Mouse (Mus musculus) ES-Bruce4 (cell line): ENCODE measurements around the gene Fam163a. TPM values are rescaled to one million over a fixed set of nuclear protein-coding genes. Genes with fewer than 3 reads are reported as not detected.
"Not testable (repeated sequence)": the region's sequence is repeated elsewhere in the genome, so short reads cannot be mapped to it uniquely, and the experiment has no call there.

Experiments used
- H3K27ac ChIP-seq: 2 replicates; pipeline ENCODE4 v1.5.1; 2012; ENCODE audit warnings: low read length, inconsistent platforms; ENCODE audit not compliant: insufficient read depth
- H3K27me3 ChIP-seq: 2 replicates; pipeline ENCODE4 v1.6.1; 2012; ENCODE audit warnings: mild to moderate bottlenecking, low read length, inconsistent platforms; ENCODE audit not compliant: control insufficient read depth, poor library complexity, insufficient read depth, severe bottlenecking
- H3K36me3 ChIP-seq: 2 replicates; pipeline ENCODE4 v1.6.1; 2012; ENCODE audit warnings: inconsistent platforms, mild to moderate bottlenecking, low read length, moderate library complexity; ENCODE audit not compliant: control insufficient read depth, poor library complexity, insufficient read depth, severe bottlenecking
- H3K4me1 ChIP-seq: one replicate; pipeline ENCODE4 v1.8.1; 2011; ENCODE audit warnings: low read length; ENCODE audit not compliant: control insufficient read depth, insufficient read depth
- H3K4me3 ChIP-seq: 2 replicates; pipeline ENCODE4 v1.5.1; 2011; ENCODE audit warnings: low read depth, mild to moderate bottlenecking, low read length
- H3K9ac ChIP-seq: 2 replicates; pipeline ENCODE4 v1.6.1; 2012; ENCODE audit warnings: low read depth, mild to moderate bottlenecking, inconsistent platforms; ENCODE audit not compliant: poor library complexity, severe bottlenecking
- H3K9me3 ChIP-seq: replicated peaks from 2 replicates; pipeline ENCODE4 v1.6.1; 2012; ENCODE audit warnings: mild to moderate bottlenecking, low read length, inconsistent platforms; ENCODE audit not compliant: control insufficient read depth, poor library complexity, insufficient read depth, severe bottlenecking
- CTCF ChIP-seq: IDR thresholded peaks from one replicate; pipeline ENCODE4 v1.8.1; 2011; ENCODE audit warnings: low read depth, low read length
- EP300 ChIP-seq: IDR thresholded peaks from 2 replicates; pipeline ENCODE4 v1.6.1; 2011; ENCODE audit warnings: low read depth, low read length; ENCODE audit not compliant: insufficient read depth
- POLR2A ChIP-seq: IDR thresholded peaks from one replicate; pipeline ENCODE4 v1.8.1; 2011; ENCODE audit warnings: low read length; ENCODE audit not compliant: insufficient read depth
- polyA plus RNA-seq: library from polyadenylated mRNA; stranded (reverse); fragments of >200 nt; gene quantifications from 2 replicates; pipeline ENCODE4 v1.2.4, GENCODE M21; 2011; ENCODE audit warnings: low read depth; ENCODE audit not compliant: missing spikeins, insufficient read depth, insufficient read length

Gene Fam163a
- polyA plus RNA-seq, 1 experiment, result 0.40 TPM

GRCm38 (mm10) chr1:156039989-156040388 lies 164.8 kb downstream of the Fam163a start:
- peak; percentile 18 for TF ChIP-seq CTCF
- H3K9ac ChIP-seq, H3K9me3 ChIP-seq, H3K4me3 ChIP-seq, H3K27ac ChIP-seq, H3K27me3 ChIP-seq, H3K4me1 ChIP-seq: not testable (repeated sequence)
- H3K36me3 ChIP-seq, result peaks cover 22% of the 10 kb centered on the region

DNA sequence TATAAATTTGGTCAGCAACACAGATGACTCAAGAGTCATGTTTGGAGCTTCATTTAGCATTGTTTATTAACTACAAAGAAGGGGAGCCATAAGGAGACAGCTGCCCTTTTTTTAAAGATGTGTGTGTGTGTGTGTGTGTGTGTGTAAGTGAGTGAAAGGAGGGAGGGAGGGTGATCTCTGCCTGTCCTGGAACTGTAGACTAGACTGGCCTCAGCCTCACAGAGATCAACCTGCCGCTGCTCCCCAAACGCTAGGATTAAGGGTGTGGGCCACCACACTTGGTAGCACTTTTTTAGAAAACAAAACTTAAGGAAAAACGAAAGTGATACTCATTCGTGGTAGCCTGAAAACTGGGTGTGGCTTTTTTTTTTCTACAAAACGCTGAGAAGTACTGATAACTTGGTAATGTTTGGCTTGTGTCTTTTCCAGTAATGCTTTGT lies 167.7 kb downstream of the Fam163a start:
- H3K4me3 ChIP-seq, result peak overlapping the region; percentile 12; the same call in 1 of the 2 replicates
- no peaks in the 10 kb centered on the region for H3K27me3 ChIP-seq
- H3K9ac ChIP-seq, result 0 out of 2 replicates have a peak overlapping the region, but pooled peaks have one; percentile 27
- no peak overlapping the region for H3K27ac ChIP-seq
- H3K4me1 ChIP-seq, result no peaks in the 10 kb centered on the region
- TF ChIP-seq CTCF (no peak), POLR2A (no peak), EP300 (no peak)
- peaks cover 4% of the 10 kb centered on the region for H3K36me3 ChIP-seq
- H3K9me3 ChIP-seq, result no peaks in the 10 kb centered on the region

- no peaks in the 10 kb centered on the region for H3K36me3 ChIP-seq
- peak within 1 kb of the TSS; percentile 77 for H3K27ac ChIP-seq
- peak within 1 kb of the TSS; percentile 80 for H3K9ac ChIP-seq
- no peaks in the 10 kb centered on the region for H3K27me3 ChIP-seq
- H3K4me3 ChIP-seq, result peak within 1 kb of the TSS; percentile 89
- TF ChIP-seq CTCF (peak; percentile 52), POLR2A (peak; percentile 41), EP300 (0 out of 2 replicates have a peak, but pooled peaks have one; percentile 6)
- no peaks in the 10 kb centered on the region for H3K9me3 ChIP-seq
- H3K4me1 ChIP-seq, result no peaks in the 10 kb centered on the region
Observed at GRCm38 (mm10) chr1:156035930-156036737, 168.7 kb downstream of the Fam163a start, which contains the start of gene Tor1aip1. Gene Tor1aip1, minus strand, starts transcription at chr1:156036480.

DNA sequence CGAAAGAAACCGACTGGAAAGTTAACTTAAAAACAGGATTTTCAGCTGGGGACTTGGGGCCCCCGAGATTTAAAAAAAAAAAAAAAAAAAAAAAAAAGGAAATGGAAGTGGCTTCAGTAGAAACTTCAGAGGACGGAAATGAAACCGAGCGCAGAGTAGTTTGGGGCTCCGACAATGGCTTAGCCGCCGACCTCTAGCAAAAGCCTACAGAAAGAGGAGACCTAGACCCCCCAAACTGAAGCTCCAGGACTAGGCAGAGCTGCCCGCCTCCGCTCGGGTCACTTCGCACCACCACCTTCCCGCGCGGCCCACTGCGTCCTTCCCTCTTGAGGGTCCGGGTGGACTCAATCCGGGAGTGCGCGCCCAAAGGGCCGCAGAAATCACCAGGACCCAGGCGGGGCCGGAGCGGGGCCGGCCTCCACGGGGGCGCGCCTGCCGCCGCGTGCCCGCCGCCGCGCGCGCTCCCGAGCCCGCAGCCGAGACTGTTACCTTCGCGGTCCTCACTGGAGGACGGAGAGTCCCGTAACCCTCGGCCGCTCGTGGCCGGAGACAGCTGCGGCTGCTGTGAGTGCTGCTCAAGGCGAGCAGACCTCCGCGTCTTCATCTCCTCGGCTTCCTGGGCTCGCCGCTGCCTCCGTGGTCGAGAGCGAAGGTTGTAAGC lies 169.4 kb downstream of the Fam163a start, which contains the start of gene Tor1aip2:
TSS of gene Tor1aip2 (plus strand) at position 135 of the 661 bp plus-strand sequence.
- Histone ChIP-seq H3K4me1 (no peaks in the 10 kb centered on the region), H3K36me3 (no peaks in the 10 kb centered on the region), H3K4me3 (peak within 1 kb of the TSS; percentile 89), H3K27ac (peak within 1 kb of the TSS; percentile 77), H3K27me3 (no peaks in the 10 kb centered on the region), H3K9ac (peak within 1 kb of the TSS; percentile 80), H3K9me3 (no peaks in the 10 kb centered on the region)
- TF ChIP-seq EP300 (no peak), POLR2A (no peak)

DNA sequence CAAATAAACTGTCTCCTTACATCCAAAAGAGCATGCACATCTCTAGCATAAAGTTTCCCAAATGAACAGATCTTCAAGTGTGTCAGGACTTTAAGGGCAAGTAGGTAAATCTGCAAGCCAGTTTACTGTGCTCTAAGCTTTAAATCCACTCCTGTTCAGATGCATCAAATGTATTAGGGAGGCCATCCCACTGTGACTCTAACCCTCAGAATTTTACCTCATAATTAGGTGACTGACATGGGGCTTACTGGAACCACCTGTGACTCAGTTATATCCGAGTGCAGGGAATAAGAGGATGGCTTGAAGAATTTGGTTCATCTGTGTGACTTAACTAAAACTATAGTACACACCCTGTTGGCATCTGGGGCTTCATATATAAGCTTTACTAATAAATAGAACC lies 170.2 kb downstream of the Fam163a start:
- Histone ChIP-seq H3K4me1 (no peaks in the 10 kb centered on the region), H3K9me3 (no peaks in the 10 kb centered on the region), H3K4me3 (no peak overlapping the region), H3K36me3 (no peaks in the 10 kb centered on the region), H3K27ac (no peak overlapping the region), H3K9ac (peak overlapping the region; percentile 80), H3K27me3 (no peaks in the 10 kb centered on the region)
- no peak for TF ChIP-seq CTCF
- TF ChIP-seq EP300, result no peak
- TF ChIP-seq POLR2A, result no peak

- TF ChIP-seq CTCF, result no peak
- TF ChIP-seq EP300, result no peak
- TF ChIP-seq POLR2A, result no peak
- H3K4me3 ChIP-seq, result no peak overlapping the region
- H3K4me1 ChIP-seq, result no peaks in the 10 kb centered on the region
- no peak overlapping the region for H3K9ac ChIP-seq
- no peaks in the 10 kb centered on the region for H3K9me3 ChIP-seq
- H3K27ac ChIP-seq, result no peak overlapping the region
- H3K36me3 ChIP-seq, result no peaks in the 10 kb centered on the region
- no peaks in the 10 kb centered on the region for H3K27me3 ChIP-seq
Observed at GRCm38 (mm10) chr1:156033921-156034320, 170.9 kb downstream of the Fam163a start.
